Mouse (Mus musculus): ENCODE results near the gene Rnf144a. TPM values are rescaled to one million over a fixed set of nuclear protein-coding genes. Genes with fewer than 3 reads are reported as not detected.

The Rnf144a gene
- polyA plus RNA-seq, 1 experiment from 2014 or later: 42.5 TPM

DNA sequence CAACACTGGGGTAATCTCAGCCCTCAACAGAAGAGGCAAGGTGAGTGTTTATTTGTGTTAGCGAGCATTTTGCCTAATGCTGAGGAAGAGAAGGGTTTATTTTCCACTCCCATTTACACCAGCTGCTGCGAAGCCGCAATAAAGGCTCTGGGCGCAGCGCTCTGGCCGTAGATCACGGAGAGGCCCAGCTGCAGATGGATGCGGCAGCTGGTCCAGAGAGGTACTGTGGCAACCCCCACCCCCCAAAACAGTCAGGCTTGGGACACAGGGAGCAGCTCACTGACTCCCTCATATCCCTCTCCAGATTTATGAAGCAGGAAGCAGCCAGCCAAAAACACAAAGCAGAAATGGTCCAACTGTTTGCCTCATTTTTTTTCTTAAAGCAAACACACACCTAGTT, 129.1 kb downstream of the Rnf144a start:
- Histone ChIP-seq H3K9ac (ENCODE audit: low read length) (no peak overlapping the region), H3K36me3 (ENCODE audit: control insufficient read depth, insufficient read depth, low read length) (no peaks in the 10 kb centered on the region), H3K27ac (replicated peaks; ENCODE audit: low read depth, low read length) (0 out of 2 replicates have a peak overlapping the region, but pooled peaks have one; percentile 8), H3K4me3 (ENCODE audit: low read depth, low read length) (no peak overlapping the region), H3K4me1 (ENCODE audit: control insufficient read depth, insufficient read depth, low read length) (peaks cover 17% of the 10 kb centered on the region), H3K9me3 (ENCODE audit: control insufficient read depth, low read length) (no peaks in the 10 kb centered on the region), H3K27me3 (ENCODE audit: control insufficient read depth, insufficient read depth, low read length) (no peaks in the 10 kb centered on the region), H3K4me2 (ENCODE audit: low read depth, severe bottlenecking) (no peak overlapping the region)
- 30% methylated on average over 8 of the region's 8 CpGs for WGBS
- DNase-seq (ENCODE audit: low spot score): peak; percentile 33
- ATAC-seq (ENCODE audit: insufficient number of reproducible peaks, low FRiP score, low TSS enrichment, low read depth): 0 out of 2 replicates have a peak, but pooled peaks have one; percentile 65

- H3K36me3 ChIP-seq (ENCODE audit: control insufficient read depth, insufficient read depth, low read length): no peaks in the 10 kb centered on the region
- H3K4me1 ChIP-seq (ENCODE audit: control insufficient read depth, insufficient read depth, low read length): peaks cover 17% of the 10 kb centered on the region
- ATAC-seq (ENCODE audit: insufficient number of reproducible peaks, low FRiP score, low TSS enrichment, low read depth) (no peak), DNase-seq (ENCODE audit: low spot score) (no peak)
- no peak overlapping the region for H3K4me3 ChIP-seq (ENCODE audit: low read depth, low read length)
- H3K27me3 ChIP-seq (ENCODE audit: control insufficient read depth, insufficient read depth, low read length): no peaks in the 10 kb centered on the region
- H3K9me3 ChIP-seq (ENCODE audit: control insufficient read depth, low read length): no peaks in the 10 kb centered on the region
- no peak overlapping the region for H3K27ac ChIP-seq (replicated peaks; ENCODE audit: low read depth, low read length)
- 76% methylated on average over 3 of the region's 3 CpGs for WGBS
- no peak overlapping the region for H3K9ac ChIP-seq (ENCODE audit: low read length)
- no peak overlapping the region for H3K4me2 ChIP-seq (ENCODE audit: low read depth, severe bottlenecking)
Observed at GRCm38 (mm10) chr12:26285460-26285859, 129.6 kb downstream of the Rnf144a start.

- Histone ChIP-seq H3K4me2 (ENCODE audit: low read depth, severe bottlenecking) (no peak overlapping the region), H3K27ac (replicated peaks; ENCODE audit: low read depth, low read length) (no peak overlapping the region), H3K36me3 (ENCODE audit: control insufficient read depth, insufficient read depth, low read length) (no peaks in the 10 kb centered on the region), H3K4me3 (ENCODE audit: low read depth, low read length) (no peak overlapping the region), H3K9ac (ENCODE audit: low read length) (no peak overlapping the region), H3K27me3 (ENCODE audit: control insufficient read depth, insufficient read depth, low read length) (no peaks in the 10 kb centered on the region), H3K4me1 (ENCODE audit: control insufficient read depth, insufficient read depth, low read length) (peaks cover 5% of the 10 kb centered on the region), H3K9me3 (ENCODE audit: control insufficient read depth, low read length) (no peaks in the 10 kb centered on the region)
- no peak for DNase-seq (ENCODE audit: low spot score)
- no peak for ATAC-seq (ENCODE audit: insufficient number of reproducible peaks, low FRiP score, low TSS enrichment, low read depth)
- WGBS: 79% methylated on average over 3 of the region's 3 CpGs
Observed at GRCm38 (mm10) chr12:26280719-26281480, 134.2 kb downstream of the Rnf144a start.

DNA sequence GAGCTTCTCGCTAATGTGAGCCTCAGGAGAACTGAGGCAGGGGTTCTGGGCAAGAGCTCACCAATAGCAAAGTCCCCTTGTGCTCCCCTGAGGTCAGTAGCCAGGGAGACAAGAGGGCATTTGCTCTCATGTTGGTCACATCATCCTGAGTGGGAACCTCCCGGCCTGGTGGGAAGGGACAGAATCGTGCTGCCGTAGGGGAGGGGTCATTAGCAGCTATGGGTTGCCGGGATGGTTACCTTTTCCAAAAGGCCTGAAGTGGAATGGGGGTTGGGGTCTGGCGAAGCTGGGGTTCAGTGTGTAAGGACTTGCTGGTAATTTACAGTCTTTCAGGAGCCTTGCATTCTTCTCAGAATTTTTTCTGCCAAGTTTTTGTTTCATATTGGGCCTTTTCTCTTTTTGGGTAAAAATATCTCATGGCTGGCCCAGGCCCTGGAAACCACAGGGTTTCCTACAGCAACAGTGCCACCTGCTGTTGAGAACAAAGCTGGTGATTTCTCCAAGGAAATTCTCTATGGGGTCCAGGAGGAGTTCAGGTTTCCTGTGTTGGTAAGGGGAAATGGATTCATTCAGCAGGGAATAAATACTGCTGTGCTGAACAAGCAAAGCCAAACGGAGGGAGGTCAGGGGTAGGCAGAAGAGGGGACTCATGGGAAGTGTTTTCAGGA, 137.9 kb downstream of the Rnf144a start:
- Histone ChIP-seq H3K27ac (replicated peaks; ENCODE audit: low read depth, low read length) (no peak overlapping the region), H3K4me2 (ENCODE audit: low read depth, severe bottlenecking) (no peak overlapping the region), H3K27me3 (ENCODE audit: control insufficient read depth, insufficient read depth, low read length) (no peaks in the 10 kb centered on the region), H3K9ac (ENCODE audit: low read length) (no peak overlapping the region), H3K9me3 (ENCODE audit: control insufficient read depth, low read length) (no peaks in the 10 kb centered on the region), H3K36me3 (ENCODE audit: control insufficient read depth, insufficient read depth, low read length) (no peaks in the 10 kb centered on the region), H3K4me3 (ENCODE audit: low read depth, low read length) (no peak overlapping the region), H3K4me1 (ENCODE audit: control insufficient read depth, insufficient read depth, low read length) (no peaks in the 10 kb centered on the region)
- DNase-seq (ENCODE audit: low spot score) (peak; percentile 80), ATAC-seq (ENCODE audit: insufficient number of reproducible peaks, low FRiP score, low TSS enrichment, low read depth) (no peak)
- 41% methylated on average over 7 of the region's 7 CpGs for WGBS

- 57% methylated on average over 2 of the region's 2 CpGs for WGBS
Observed at GRCm38 (mm10) chr12:26276556-26276955, 138.5 kb downstream of the Rnf144a start.

More at GRCm38 (mm10) chr12:26276556-26276955, 138.5 kb downstream of the Rnf144a start:
- no peak overlapping the region for H3K4me2 ChIP-seq (ENCODE audit: low read depth, severe bottlenecking)
- ATAC-seq (ENCODE audit: insufficient number of reproducible peaks, low FRiP score, low TSS enrichment, low read depth): no peak
- DNase-seq (ENCODE audit: low spot score): no peak
- no peaks in the 10 kb centered on the region for H3K4me1 ChIP-seq (ENCODE audit: control insufficient read depth, insufficient read depth, low read length)
- H3K27me3 ChIP-seq (ENCODE audit: control insufficient read depth, insufficient read depth, low read length): no peaks in the 10 kb centered on the region
- H3K9ac ChIP-seq (ENCODE audit: low read length): no peak overlapping the region
- H3K4me3 ChIP-seq (ENCODE audit: low read depth, low read length): no peak overlapping the region
- no peaks in the 10 kb centered on the region for H3K36me3 ChIP-seq (ENCODE audit: control insufficient read depth, insufficient read depth, low read length)
- H3K9me3 ChIP-seq (ENCODE audit: control insufficient read depth, low read length): no peaks in the 10 kb centered on the region
- H3K27ac ChIP-seq (replicated peaks; ENCODE audit: low read depth, low read length): no peak overlapping the region

Small RNA genes within 50 kb of the gene (microRNA-seq; reads per million reads assigned to microRNA genes)
- gene Mir6538: 22.0 reads per million, percentile 29 among the genes with 10 or more reads in this experiment

Other genes starting within 250 kb of the Rnf144a start
- 0.54 and 0.60 TPM in 2 replicates for gene Rsad2, start 41.2 kb upstream of the Rnf144a start, polyA plus RNA-seq (2014; fragmentation: Nextera tagmentation; extraction: Ambion mirVana)
- 5.6 and 7.5 TPM in 2 replicates for gene Cmpk2, start 54.0 kb upstream of the Rnf144a start, polyA plus RNA-seq (2014; fragmentation: Nextera tagmentation; extraction: Ambion mirVana)